Mouse (Mus musculus) thymus, adult 2 months (tissue): ENCODE measurements around the gene Ube2l3.
A peak's percentile ranks its signal among the peaks of the same experiment; 100 is the strongest.

Experiments
- CTCF ChIP-seq: fragments of 200-500 bp; IDR thresholded peaks from 2 replicates; pipeline ENCODE4 v1.5.1; 2012; ENCODE audit warnings: mild to moderate bottlenecking, control low read depth, low read length, moderate library complexity, borderline replicate concordance; ENCODE audit not compliant: control insufficient read depth, poor library complexity, insufficient read depth; ENCODE audit errors: extremely low read depth
- POLR2A ChIP-seq: fragments of 200-500 bp; IDR thresholded peaks from 2 replicates; pipeline ENCODE4 v1.6.1; 2012; ENCODE audit warnings: mild to moderate bottlenecking, low read length, control low read depth, moderate library complexity; ENCODE audit not compliant: control insufficient read depth, poor library complexity, insufficient read depth; ENCODE audit errors: extremely low read depth

DNA sequence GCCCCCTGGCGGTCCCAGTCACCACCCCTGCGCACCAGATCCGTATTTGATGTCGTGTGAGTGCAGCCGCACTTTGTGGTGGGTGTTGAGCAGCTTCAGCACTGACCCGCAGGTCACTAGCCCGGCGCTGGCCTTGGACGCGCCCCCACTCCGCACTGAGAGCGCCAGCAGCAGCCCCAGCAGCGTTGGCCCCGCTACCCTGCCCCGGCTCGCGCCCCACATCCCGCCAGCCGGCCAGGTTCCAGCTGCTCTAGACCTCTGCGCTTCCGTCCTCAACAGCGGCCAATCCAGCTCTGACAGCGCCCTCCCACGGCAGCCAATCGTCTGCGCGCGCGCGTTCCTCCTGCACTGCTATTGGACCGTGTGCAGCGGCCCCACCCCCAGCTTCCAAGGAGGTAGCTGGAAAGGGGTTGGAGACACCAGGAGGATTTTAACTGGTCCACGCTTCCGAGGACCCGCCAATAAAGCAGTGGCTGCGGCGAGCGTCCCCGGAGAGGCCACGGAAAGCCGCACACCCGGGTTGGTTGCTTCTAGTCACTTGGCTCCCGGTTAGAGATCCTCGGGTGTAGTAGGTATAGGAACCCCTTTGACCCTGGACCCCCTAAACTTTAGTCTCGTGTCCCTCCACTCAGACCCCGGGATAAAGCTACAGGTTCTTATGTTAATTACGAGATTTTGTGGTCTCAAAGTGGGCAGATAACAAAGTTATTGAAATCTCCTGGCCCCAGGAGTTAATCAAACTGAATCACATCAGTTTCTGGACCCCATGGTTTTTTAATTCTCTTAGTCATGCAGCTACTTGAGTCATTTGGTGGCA lies 70.2 kb downstream of the Ube2l3 start, which contains the start of gene Sdf2l1:
- TF ChIP-seq CTCF (peak; percentile 89), POLR2A (peak; percentile 69; the same call in 1 of the 2 replicates)
